Mouse (Mus musculus): Measurements from ENCODE around the gene Abcc4.
A peak's percentile ranks its signal among the peaks of the same experiment; 100 is the strongest.
"Not testable (repeated sequence)": the region's sequence is repeated elsewhere in the genome, so short reads cannot be mapped to it uniquely, and the experiment has no call there.

Gene Abcc4

DNA sequence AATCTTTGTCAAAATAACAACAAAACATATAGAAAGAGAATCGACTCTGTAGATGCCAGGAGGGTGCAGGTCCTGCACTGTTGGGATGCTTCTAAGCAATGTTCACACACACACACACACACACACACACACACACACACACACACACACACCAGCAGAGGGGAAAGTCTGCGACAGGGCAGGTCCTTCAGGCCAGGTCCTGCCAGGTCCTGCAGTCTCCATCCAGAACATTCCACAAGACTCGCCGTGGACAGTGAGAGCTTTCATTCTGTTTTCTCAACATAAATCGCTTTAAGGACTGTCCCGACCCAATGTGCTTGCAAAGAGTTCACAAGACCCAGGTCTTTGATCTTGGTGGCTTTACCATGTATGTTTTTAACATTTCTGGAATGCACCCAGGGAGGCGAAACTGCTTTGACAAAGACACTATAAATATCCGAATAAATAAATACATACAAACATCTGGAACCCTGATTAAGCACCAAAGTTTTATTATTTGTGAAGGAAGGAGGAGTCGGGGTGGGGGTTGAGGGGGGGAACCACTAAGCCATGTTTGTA, 133.3 kb downstream of the Abcc4 start:
- DNase-seq = no peak

GRCm38 (mm10) chr14:118569586-118569985, 136.4 kb downstream of the Abcc4 start:
- DNase-seq = no peak

DNA sequence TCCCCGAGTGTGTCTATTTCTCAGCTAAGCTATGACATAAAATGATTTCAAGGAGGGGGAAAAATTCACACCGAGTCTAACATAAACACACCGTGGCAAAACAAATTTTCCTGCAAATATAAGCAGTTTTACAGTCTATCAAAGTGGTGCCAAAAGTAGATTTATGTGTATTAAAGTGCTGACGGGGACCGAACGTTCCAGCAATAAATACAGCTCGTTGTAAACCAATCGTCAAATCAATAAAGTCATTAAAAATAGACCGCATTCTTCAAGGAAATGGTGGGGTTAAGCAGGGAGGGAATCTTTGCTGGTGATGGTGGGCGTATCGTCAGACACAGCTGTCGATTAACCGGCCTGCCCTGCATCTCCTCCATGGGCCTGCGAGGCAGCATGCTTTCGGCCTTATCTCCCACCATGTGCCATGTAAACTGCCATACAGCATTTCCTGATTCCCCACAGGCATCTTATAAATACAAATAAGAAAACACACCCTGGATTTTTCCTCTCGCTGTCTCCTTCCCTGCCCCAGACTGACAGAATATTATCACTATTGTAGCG, 137.8 kb downstream of the Abcc4 start:
- no peak for DNase-seq

DNA sequence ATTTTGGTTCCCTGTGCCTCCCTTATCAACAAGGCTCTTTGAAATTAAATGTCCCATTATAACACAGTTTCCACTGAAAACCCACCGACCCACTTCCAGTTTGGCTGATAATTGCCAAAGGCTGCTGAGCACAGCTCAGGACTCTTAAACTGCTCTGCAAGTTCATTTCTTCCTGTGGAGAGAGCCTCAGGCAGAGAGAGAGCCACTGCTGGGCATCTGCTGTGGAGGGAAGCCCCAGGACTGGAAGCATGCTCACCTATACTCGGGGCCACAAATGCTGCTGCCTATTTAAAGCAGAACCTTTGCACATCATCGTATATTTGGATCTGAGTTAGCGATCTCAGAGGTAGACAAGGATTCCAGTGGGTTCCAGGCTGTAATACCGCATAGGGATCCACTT, 139.2 kb downstream of the Abcc4 start:
- no peak for DNase-seq

DNA sequence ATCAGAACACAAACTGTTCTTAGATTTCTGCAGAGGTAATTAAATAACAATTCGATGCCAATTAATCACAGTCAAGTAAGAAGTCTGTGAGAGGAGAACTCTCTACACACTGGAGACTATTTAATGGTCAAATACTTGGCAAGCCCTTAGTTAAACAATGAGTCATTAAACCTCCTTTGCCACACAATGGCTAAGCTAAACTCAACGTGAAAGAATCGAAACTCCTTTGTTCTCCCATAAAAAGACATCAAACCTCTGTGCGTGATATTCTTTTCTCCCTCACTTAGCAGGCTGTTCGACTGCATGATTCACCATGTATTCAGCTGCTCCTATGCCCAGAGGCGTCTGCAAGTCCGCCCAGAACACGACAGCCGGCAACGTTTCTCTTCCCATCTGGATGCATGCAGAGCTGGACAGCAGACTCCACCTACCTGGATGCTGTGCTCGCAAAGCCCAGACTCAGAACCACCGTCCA, 139.8 kb downstream of the Abcc4 start:
- no peak for DNase-seq

DNA sequence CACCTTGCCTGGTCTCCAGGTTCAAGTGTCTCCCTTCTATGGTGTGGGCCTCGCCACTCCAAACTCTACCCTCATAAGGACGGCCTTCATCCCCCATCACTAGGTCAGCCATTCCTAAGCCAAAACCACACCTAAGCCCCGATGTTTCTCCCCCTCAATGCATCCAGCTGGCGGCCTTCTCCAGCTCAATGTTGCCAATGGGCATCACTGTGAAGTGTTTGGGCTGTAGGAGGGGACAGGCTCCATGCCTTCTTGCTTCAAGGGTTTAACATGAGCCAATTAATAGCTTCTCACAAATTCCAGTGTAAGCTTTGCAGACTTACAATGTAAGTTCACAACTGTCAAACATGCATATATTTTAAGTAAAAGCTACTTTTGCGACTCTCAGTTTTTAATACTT, 140.3 kb downstream of the Abcc4 start:
- DNase-seq = no peak

- DNase-seq = no peak
Measured at GRCm38 (mm10) chr14:118563570-118563969, 142.4 kb downstream of the Abcc4 start.

- DNase-seq = no peak
Measured at GRCm38 (mm10) chr14:118552901-118553475, 153.0 kb downstream of the Abcc4 start.

DNA sequence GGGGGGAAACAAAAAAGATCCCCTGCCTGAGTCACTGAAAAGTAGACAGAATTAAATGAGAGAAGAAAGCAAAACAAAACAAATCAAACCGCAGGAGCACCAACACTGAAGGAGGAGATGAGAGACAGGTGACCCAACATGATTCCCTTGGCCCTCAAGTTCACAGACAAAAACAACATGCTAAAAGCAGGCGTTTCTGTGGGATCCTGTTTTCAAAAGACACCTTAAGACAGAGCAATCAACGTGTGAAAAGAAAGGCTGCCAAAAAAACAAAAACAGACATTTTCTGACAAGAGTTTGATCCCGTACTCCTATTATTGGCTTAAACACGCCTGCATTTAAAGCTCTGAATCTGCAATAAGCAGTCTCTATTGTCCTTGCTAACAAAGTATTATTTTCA, 153.6 kb downstream of the Abcc4 start:
- no peak for DNase-seq

- DNase-seq = peak; percentile 6 to 32
Measured at GRCm38 (mm10) chr14:118551725-118552285, 154.2 kb downstream of the Abcc4 start.

- no peak for DNase-seq
Measured at GRCm38 (mm10) chr14:118551061-118551724, 154.8 kb downstream of the Abcc4 start.

GRCm38 (mm10) chr14:118544493-118544892, 161.5 kb downstream of the Abcc4 start:
- DNase-seq = no peak

DNA sequence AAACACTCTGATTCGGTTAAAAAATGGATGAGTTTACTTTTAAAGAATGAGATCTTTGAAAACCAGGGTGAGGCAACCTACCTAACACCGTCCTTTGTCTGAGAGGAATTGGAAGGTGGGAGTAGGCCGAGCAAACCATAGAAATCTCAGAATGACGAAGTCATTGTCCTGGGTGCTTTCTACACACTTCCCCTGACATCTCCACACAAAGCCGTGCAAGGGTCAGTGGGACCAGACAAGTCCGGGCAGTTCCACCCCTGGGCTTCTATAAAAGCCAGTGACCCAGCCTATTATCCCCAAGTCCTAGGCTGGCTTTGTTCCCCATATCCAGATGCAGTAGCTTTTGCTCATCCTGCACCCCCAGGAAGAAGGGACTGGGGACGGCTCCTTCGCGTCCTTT, 163.1 kb downstream of the Abcc4 start:
- no peak for DNase-seq

DNA sequence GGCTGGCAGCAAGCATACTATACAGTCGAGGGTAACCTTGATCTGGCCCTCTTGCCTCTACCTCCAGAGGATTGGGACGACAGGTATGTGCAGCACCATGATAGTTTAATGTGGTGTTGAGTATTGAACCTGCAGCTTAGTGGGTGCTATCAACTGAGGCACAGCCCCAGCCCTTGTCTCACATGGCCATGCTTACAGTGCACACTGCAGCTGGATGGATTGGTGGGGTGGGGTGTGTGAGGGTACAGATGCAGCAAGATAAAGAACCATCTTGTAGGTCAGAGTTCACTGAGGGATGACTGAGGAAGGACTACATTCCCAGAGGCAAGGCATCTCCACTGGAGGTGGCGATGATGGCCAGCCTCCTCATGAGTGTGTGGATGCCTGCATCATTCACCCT, 174.5 kb downstream of the Abcc4 start:
- no peak for DNase-seq

GRCm38 (mm10) chr14:118514280-118515031, 191.6 kb downstream of the Abcc4 start:
- no peak for DNase-seq

DNA sequence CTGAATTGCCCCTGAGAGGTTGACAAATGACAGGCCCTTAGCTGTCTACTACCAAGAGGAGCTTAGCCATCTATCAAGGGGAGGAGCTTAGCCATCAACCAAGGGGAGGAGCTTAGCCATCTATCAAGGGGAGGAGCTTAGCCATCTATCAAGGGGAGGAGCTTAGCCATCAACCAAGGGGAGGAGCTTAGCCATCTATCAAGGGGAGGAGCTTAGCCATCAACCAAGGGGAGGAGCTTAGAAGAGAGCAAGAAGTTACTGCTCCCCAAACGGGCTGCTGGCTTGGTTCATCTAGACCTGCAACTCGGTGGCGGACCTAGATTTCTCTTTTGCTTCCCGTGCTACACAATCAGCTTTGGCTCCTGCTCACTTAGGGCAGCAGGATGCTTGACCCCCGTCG, 194.3 kb downstream of the Abcc4 start:
- not testable (repeated sequence) for DNase-seq

DNA sequence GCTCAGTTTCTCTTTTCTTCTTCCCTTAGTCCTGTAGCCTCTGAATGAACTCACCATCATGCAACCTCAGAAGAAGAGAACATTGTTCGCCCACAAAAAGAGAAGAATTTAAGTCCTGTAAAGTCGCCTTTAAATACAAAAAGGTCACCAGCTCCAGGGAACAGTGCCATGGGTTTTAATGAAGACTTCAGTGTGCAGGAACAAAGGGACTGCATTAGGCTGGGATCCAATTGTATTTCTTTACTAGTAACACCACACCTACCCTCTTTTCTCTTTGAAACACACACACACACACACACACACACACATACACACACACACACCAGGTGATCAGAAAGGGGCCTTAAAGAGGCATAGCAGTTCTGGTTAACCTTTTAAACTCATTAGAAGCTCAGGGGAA, 195.2 kb downstream of the Abcc4 start:
- no peak for DNase-seq

GRCm38 (mm10) chr14:118510216-118510615, 195.8 kb downstream of the Abcc4 start:
- no peak for DNase-seq

DNA sequence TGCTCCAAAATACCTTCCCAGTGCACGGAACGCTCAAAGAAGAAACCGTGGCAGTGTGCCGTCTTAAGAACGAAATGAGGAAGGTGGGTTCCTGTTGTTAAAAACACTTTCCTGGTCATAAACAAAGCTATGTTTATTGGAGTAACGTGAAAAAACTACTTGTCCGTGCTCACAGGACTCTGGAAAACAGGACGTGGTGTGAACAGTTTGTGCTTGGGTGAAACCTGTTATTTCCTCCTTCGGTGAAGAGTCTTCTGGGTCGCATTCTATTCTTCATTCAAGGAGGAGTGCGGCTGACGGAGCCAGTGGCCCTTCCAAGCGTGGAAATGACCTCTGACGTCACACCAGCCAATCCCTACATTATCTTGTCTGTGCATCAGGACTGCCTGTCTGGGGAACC, 198.2 kb downstream of the Abcc4 start:
- no peak for DNase-seq

GRCm38 (mm10) chr14:118506591-118507146, 199.3 kb downstream of the Abcc4 start:
- peak; percentile 6 to 9 for DNase-seq

DNA sequence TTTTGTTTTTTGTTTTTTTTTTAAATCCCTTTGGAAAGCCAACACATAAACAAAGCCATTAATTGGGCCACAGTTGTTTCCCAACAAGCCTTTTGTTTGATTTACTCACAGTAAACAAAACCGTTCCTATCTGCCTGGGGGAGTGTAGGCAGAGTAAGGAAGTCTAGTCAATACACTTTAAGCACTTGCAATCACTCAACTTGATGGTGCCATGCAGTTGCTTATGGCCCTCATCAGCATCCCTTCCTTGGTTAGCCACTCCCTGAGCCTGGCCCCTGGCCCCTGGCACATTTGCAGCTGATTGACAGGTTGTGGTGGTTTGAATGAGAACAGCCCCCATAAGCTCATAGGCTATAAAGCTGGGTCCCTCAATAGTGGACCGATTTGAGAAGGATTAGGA, 209.3 kb downstream of the Abcc4 start:
- DNase-seq = no peak

GRCm38 (mm10) chr14:118495458-118495857, 210.6 kb downstream of the Abcc4 start:
- no peak for DNase-seq

DNA sequence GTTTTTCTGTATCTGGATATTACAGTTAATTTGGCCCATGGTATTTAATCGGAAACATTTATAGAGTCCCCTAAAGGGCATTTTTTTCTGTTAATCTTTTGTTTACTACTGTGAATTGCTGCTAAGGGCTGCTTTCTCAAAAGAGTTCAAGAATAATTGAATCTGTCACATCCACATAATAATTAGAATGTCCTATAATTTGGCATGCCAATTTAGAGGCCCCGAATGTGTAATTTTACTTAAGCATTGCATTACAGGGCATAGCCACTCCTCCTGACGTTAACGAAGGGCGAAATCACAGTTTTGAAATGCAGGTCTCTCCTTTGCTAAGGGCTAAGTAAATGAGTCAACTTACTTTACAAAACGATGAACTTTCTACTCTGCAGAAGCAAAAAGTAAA, 214.3 kb downstream of the Abcc4 start:
- no peak for DNase-seq
